Mouse (Mus musculus): ENCODE data around the gene Dcaf12l2.

The Dcaf12l2 gene

DNA sequence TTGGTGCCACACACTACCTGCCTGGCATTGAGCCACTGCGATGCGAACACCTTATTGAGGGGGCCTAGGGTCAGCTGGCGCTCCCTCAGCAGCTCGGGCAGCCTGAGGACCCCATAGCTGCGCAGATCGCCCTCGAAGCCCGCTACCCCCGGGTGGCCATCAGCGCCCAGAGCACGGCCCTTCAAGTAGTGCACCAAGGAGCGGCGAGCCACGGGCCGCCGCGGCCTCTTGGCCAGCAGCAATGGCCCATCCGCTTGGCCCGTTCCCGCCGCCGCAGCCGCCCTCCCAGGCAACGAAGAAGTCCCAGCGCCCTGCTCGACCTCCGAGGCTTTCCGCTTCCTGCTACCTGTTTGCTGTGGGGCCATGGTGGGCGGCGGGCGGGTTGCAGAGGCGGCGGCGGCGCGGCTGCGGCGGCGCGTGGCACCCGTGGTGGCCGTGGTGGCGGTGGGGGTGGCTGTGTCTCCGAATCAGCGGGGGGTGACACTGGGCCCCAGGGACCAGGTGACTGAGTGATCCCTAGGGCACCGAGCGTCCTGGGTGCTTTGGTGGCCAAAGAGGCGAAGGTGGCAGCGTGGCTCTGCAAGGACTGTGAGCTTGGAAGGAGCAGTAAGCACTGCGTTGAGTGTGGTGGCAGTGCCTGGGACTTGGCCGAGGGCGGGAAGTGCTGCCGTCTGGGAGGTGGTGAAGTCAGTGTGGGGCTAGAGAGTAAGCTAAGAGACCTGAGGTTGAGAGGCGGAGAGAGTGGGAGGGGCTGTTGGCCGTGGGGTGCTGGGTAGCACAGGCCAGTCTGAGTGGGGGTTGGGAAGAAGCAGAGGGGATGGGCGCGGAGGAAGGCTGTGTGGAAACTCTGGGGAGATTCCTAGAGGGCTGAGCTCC is at the start of gene Dcaf12l2:
Dcaf12l2 (minus strand) TSS at position 697 of the 876 bp plus-strand sequence.
- no peak for DNase-seq

DNA sequence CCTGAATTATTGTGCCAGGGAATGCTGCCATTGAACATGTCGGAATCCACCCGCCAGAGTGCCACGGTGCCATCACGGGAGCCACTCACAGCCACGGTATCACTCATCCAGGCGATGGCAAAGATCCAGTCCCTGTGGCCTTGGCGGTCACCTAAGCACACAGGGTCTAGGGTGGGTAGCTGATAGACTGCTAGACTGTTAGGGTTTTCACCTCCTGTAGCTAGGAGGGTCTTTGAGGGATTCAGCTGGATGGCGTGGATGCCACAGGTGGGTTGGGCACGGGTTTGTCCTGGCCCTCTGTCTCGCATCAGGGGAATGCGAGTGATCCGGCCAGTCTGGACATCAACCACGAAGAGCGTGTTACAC is 879 bp downstream of the Dcaf12l2 start:
- no peak for DNase-seq

Measured in kidney, adult 18-20 months (tissue).